Mouse (Mus musculus) cerebellum, adult 2 months (tissue): Measurements from ENCODE around the gene Pfdn4.

Experiments
- CTCF ChIP-seq: fragments of 200-500 bp; IDR thresholded peaks from 2 replicates; pipeline ENCODE4 v1.5.1; 2011; ENCODE audit warnings: low read depth, mild to moderate bottlenecking, control low read depth, low read length, moderate library complexity, borderline replicate concordance; ENCODE audit not compliant: insufficient read depth
- POLR2A ChIP-seq: fragments of 200-500 bp; IDR thresholded peaks from 2 replicates; pipeline ENCODE4 v1.6.1; 2011; ENCODE audit warnings: low read length, control low read depth, borderline replicate concordance; ENCODE audit not compliant: insufficient read depth

GRCm38 (mm10) chr2:170529766-170530165, 33.5 kb downstream of the Pfdn4 start:
- no peak for TF ChIP-seq POLR2A
- TF ChIP-seq CTCF = no peak
